Mouse (Mus musculus): ENCODE data around the gene Izumo4. TPM values are rescaled to one million over a fixed set of nuclear protein-coding genes. Genes with fewer than 3 reads are reported as not detected.

Izumo4 gene
- total and polyA plus RNA-seq, 3 experiments: 2.7 to 9.6 (median 5.9) TPM

Other genes with a start within 250 kb of the Izumo4 start
Only the 20 nearest of the 26 such genes appear.
- 16.5 and 17.7 TPM in 2 replicates for gene Rexo1, start 140.6 kb upstream of the Izumo4 start, total RNA-seq (2012; rRNA removed)
- gene Rexo1, start 140.6 kb upstream of the Izumo4 start, total RNA-seq (2014; rRNA removed): 6.3 and 7.0 TPM in 2 replicates
- 31.6 and 41.9 TPM in 2 replicates for gene Rexo1, start 140.6 kb upstream of the Izumo4 start, polyA plus RNA-seq (2012; ENCODE audit: insufficient read length, low read depth)
- 84.8 and 94.0 TPM in 2 replicates for gene Klf16, start 124.9 kb upstream of the Izumo4 start, total RNA-seq (2012; rRNA removed)
- gene Klf16, start 124.9 kb upstream of the Izumo4 start, total RNA-seq (2014; rRNA removed): 14.1 and 14.5 TPM in 2 replicates
- 30.9 and 38.2 TPM in 2 replicates for gene Klf16, start 124.9 kb upstream of the Izumo4 start, polyA plus RNA-seq (2012; ENCODE audit: insufficient read length, low read depth)
- gene Abhd17a, start 111.8 kb upstream of the Izumo4 start, total RNA-seq (2012; rRNA removed): 49.1 and 52.8 TPM in 2 replicates
- gene Abhd17a, start 111.8 kb upstream of the Izumo4 start, total RNA-seq (2014; rRNA removed): 28.0 and 37.2 TPM in 2 replicates
- gene Abhd17a, start 111.8 kb upstream of the Izumo4 start, polyA plus RNA-seq (2012; ENCODE audit: insufficient read length, low read depth): 44.6 and 48.0 TPM in 2 replicates
- gene Scamp4, start 99.3 kb upstream of the Izumo4 start, total RNA-seq (2012; rRNA removed): 33.2 and 33.9 TPM in 2 replicates
- 17.8 and 18.5 TPM in 2 replicates for gene Scamp4, start 99.3 kb upstream of the Izumo4 start, total RNA-seq (2014; rRNA removed)
- 81.2 and 89.9 TPM in 2 replicates for gene Scamp4, start 99.3 kb upstream of the Izumo4 start, polyA plus RNA-seq (2012; ENCODE audit: insufficient read length, low read depth)
- gene Adat3, start 99.3 kb upstream of the Izumo4 start, total RNA-seq (2012; rRNA removed): 5.0 and 8.0 TPM in 2 replicates
- gene Adat3, start 99.3 kb upstream of the Izumo4 start, total RNA-seq (2014; rRNA removed): 5.8 and 6.6 TPM in 2 replicates
- 6.3 and 6.7 TPM in 2 replicates for gene Adat3, start 99.3 kb upstream of the Izumo4 start, polyA plus RNA-seq (2012; ENCODE audit: insufficient read length, low read depth)
- gene Gm49322, start 96.2 kb upstream of the Izumo4 start, total RNA-seq (2012; rRNA removed): 1.8 and 2.2 TPM in 2 replicates
- gene Gm49322, start 96.2 kb upstream of the Izumo4 start, total RNA-seq (2014; rRNA removed): 0.20 and 0.28 TPM in 2 replicates
- 0.97 and 1.1 TPM in 2 replicates for gene Gm49322, start 96.2 kb upstream of the Izumo4 start, polyA plus RNA-seq (2012; ENCODE audit: insufficient read length, low read depth)
- gene Csnk1g2, start 79.3 kb upstream of the Izumo4 start, total RNA-seq (2012; rRNA removed): 44.1 and 50.3 TPM in 2 replicates
- 44.3 and 50.1 TPM in 2 replicates for gene Csnk1g2, start 79.3 kb upstream of the Izumo4 start, total RNA-seq (2014; rRNA removed)
- gene Csnk1g2, start 79.3 kb upstream of the Izumo4 start, polyA plus RNA-seq (2012; ENCODE audit: insufficient read length, low read depth): 55.9 and 59.0 TPM in 2 replicates
- gene Btbd2, start 45.1 kb upstream of the Izumo4 start, total RNA-seq (2012; rRNA removed): 19.3 and 26.2 TPM in 2 replicates
- 10.0 and 11.1 TPM in 2 replicates for gene Btbd2, start 45.1 kb upstream of the Izumo4 start, total RNA-seq (2014; rRNA removed)
- 18.8 and 19.4 TPM in 2 replicates for gene Btbd2, start 45.1 kb upstream of the Izumo4 start, polyA plus RNA-seq (2012; ENCODE audit: insufficient read length, low read depth)
- gene Mknk2, start 24.1 kb upstream of the Izumo4 start, total RNA-seq (2012; rRNA removed): 91.5 and 110 TPM in 2 replicates
- gene Mknk2, start 24.1 kb upstream of the Izumo4 start, total RNA-seq (2014; rRNA removed): 121 and 138 TPM in 2 replicates
- gene Mknk2, start 24.1 kb upstream of the Izumo4 start, polyA plus RNA-seq (2012; ENCODE audit: insufficient read length, low read depth): 175 and 199 TPM in 2 replicates
- gene Mob3a, start 207 bp upstream of the Izumo4 start, total RNA-seq (2012; rRNA removed): 56.9 and 71.7 TPM in 2 replicates
- gene Mob3a, start 207 bp upstream of the Izumo4 start, total RNA-seq (2014; rRNA removed): 65.2 and 71.4 TPM in 2 replicates
- gene Mob3a, start 207 bp upstream of the Izumo4 start, polyA plus RNA-seq (2012; ENCODE audit: insufficient read length, low read depth): 75.0 and 84.2 TPM in 2 replicates
- gene Ap3d1, start 40.1 kb downstream of the Izumo4 start, total RNA-seq (2012; rRNA removed): 48.1 and 49.4 TPM in 2 replicates
- 24.2 and 28.4 TPM in 2 replicates for gene Ap3d1, start 40.1 kb downstream of the Izumo4 start, total RNA-seq (2014; rRNA removed)
- gene Ap3d1, start 40.1 kb downstream of the Izumo4 start, polyA plus RNA-seq (2012; ENCODE audit: insufficient read length, low read depth): 46.5 and 57.0 TPM in 2 replicates
- gene Dot1l, start 53.0 kb downstream of the Izumo4 start, total RNA-seq (2012; rRNA removed): 13.3 and 15.5 TPM in 2 replicates
- gene Dot1l, start 53.0 kb downstream of the Izumo4 start, total RNA-seq (2014; rRNA removed): 2.7 and 3.3 TPM in 2 replicates
- 30.9 and 43.8 TPM in 2 replicates for gene Dot1l, start 53.0 kb downstream of the Izumo4 start, polyA plus RNA-seq (2012; ENCODE audit: insufficient read length, low read depth)
- gene Sf3a2, start 96.0 kb downstream of the Izumo4 start, total RNA-seq (2012; rRNA removed): 29.0 and 36.5 TPM in 2 replicates
- gene Sf3a2, start 96.0 kb downstream of the Izumo4 start, total RNA-seq (2014; rRNA removed): 7.8 and 12.4 TPM in 2 replicates
- 136 and 153 TPM in 2 replicates for gene Sf3a2, start 96.0 kb downstream of the Izumo4 start, polyA plus RNA-seq (2012; ENCODE audit: insufficient read length, low read depth)
- gene Plekhj1, start 96.4 kb downstream of the Izumo4 start, total RNA-seq (2012; rRNA removed): 63.8 and 81.8 TPM in 2 replicates
- 51.5 and 63.4 TPM in 2 replicates for gene Plekhj1, start 96.4 kb downstream of the Izumo4 start, total RNA-seq (2014; rRNA removed)
- 119 and 123 TPM in 2 replicates for gene Plekhj1, start 96.4 kb downstream of the Izumo4 start, polyA plus RNA-seq (2012; ENCODE audit: insufficient read length, low read depth)
- 0.59 and 0.71 TPM in 2 replicates for gene Amh, start 103.1 kb downstream of the Izumo4 start, total RNA-seq (2012; rRNA removed)
- 0.43 TPM in 1 of 2 replicates, not detected in the other for gene Amh, start 103.1 kb downstream of the Izumo4 start, total RNA-seq (2014; rRNA removed)
- 0.78 and 1.1 TPM in 2 replicates for gene Amh, start 103.1 kb downstream of the Izumo4 start, polyA plus RNA-seq (2012; ENCODE audit: insufficient read length, low read depth)
- 0.34 and 0.72 TPM in 2 replicates for gene Jsrp1, start 111.3 kb downstream of the Izumo4 start, total RNA-seq (2012; rRNA removed)
- 0.30 and 0.35 TPM in 2 replicates for gene Jsrp1, start 111.3 kb downstream of the Izumo4 start, total RNA-seq (2014; rRNA removed)
- 0.95 and 1.1 TPM in 2 replicates for gene Jsrp1, start 111.3 kb downstream of the Izumo4 start, polyA plus RNA-seq (2012; ENCODE audit: insufficient read length, low read depth)
- 899 and 966 TPM in 2 replicates for gene Oaz1, start 124.5 kb downstream of the Izumo4 start, total RNA-seq (2012; rRNA removed)
- gene Oaz1, start 124.5 kb downstream of the Izumo4 start, total RNA-seq (2014; rRNA removed): 792 and 1,081 TPM in 2 replicates
- gene Oaz1, start 124.5 kb downstream of the Izumo4 start, polyA plus RNA-seq (2012; ENCODE audit: insufficient read length, low read depth): 646 and 664 TPM in 2 replicates
- gene Lingo3, start 141.9 kb downstream of the Izumo4 start, total RNA-seq (2012; rRNA removed): 0.08 and 0.21 TPM in 2 replicates
- not detected in 2 replicates for gene Lingo3, start 141.9 kb downstream of the Izumo4 start, total RNA-seq (2014; rRNA removed)
- not detected in 2 replicates for gene Lingo3, start 141.9 kb downstream of the Izumo4 start, polyA plus RNA-seq (2012; ENCODE audit: insufficient read length, low read depth)
- gene Lsm7, start 153.0 kb downstream of the Izumo4 start, total RNA-seq (2012; rRNA removed): 374 and 409 TPM in 2 replicates
- 411 and 435 TPM in 2 replicates for gene Lsm7, start 153.0 kb downstream of the Izumo4 start, total RNA-seq (2014; rRNA removed)
- 171 and 198 TPM in 2 replicates for gene Lsm7, start 153.0 kb downstream of the Izumo4 start, polyA plus RNA-seq (2012; ENCODE audit: insufficient read length, low read depth)
- 19.0 and 23.7 TPM in 2 replicates for gene Sppl2b, start 153.1 kb downstream of the Izumo4 start, total RNA-seq (2012; rRNA removed)
- gene Sppl2b, start 153.1 kb downstream of the Izumo4 start, total RNA-seq (2014; rRNA removed): 12.3 and 13.8 TPM in 2 replicates
- gene Sppl2b, start 153.1 kb downstream of the Izumo4 start, polyA plus RNA-seq (2012; ENCODE audit: insufficient read length, low read depth): 24.1 and 30.0 TPM in 2 replicates

Measured in CH12.LX (cell line).